Mouse (Mus musculus) ES-Bruce4 (cell line): ENCODE measurements around the gene Dcdc2a.

ENCODE experiments used
- CTCF ChIP-seq: IDR thresholded peaks from one replicate; pipeline ENCODE4 v1.8.1; 2011; ENCODE audit warnings: low read depth, low read length
- EP300 ChIP-seq: IDR thresholded peaks from 2 replicates; pipeline ENCODE4 v1.6.1; 2011; ENCODE audit warnings: low read depth, low read length; ENCODE audit not compliant: insufficient read depth
- POLR2A ChIP-seq: IDR thresholded peaks from one replicate; pipeline ENCODE4 v1.8.1; 2011; ENCODE audit warnings: low read length; ENCODE audit not compliant: insufficient read depth

DNA sequence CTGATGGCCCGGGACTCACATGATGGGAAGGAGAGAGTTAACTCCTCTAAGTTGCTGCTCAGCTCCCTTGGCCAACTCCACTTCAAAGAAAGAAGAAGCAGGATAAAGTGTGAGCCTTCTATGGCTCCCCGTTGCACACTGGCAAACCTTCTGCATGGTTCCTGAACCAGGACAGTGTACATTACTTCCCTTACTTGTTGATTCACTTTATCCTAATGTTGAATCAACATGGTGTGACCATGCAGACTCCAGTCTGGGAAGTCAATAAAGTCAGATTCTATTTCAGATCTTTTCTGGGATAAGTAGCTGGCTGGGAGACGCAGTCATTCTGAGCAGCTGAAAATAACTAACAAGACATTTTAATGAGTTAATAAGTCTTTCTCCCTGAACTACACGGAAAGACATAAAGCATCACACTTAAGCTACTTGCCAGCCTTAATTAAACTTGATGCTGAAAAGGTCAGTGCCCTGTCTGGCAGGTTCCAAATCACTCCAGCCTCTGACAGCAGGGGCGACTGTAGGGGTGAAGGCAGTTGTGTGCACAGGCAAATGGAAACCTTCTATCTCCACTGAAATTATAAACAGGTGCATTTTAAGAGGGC is 164.5 kb downstream of the Dcdc2a start:
- no peak for TF ChIP-seq CTCF
- TF ChIP-seq POLR2A = no peak
- TF ChIP-seq EP300 = no peak
